Mouse (Mus musculus) forebrain, embryonic 10.5 days (tissue): ENCODE data around the gene Baiap2l1. TPM values are rescaled to one million over a fixed set of nuclear protein-coding genes. Genes with fewer than 3 reads are reported as not detected.

Source experiments
- DNase-seq: peaks from one replicate; pipeline ENCODE4 v3.0.0-alpha.2; 2017; ENCODE audit warnings: low spot score; ENCODE audit errors: extremely low spot score
- H3K27ac ChIP-seq: fragments of 300-500 bp; sonication (generic); 2 replicates; pipeline ENCODE4 v1.5.1; 2016; ENCODE audit warnings: mild to moderate bottlenecking
- H3K27me3 ChIP-seq: fragments of 300-500 bp; sonication (generic); 2 replicates; pipeline ENCODE4 v1.6.1; 2016; ENCODE audit warnings: mild to moderate bottlenecking; ENCODE audit not compliant: poor library complexity, severe bottlenecking
- H3K36me3 ChIP-seq: fragments of 300-500 bp; sonication (generic); replicated peaks from 2 replicates; pipeline ENCODE4 v1.6.1; 2016; ENCODE audit warnings: mild to moderate bottlenecking, moderate library complexity
- H3K4me1 ChIP-seq: fragments of 300-500 bp; sonication (generic); 2 replicates; pipeline ENCODE4 v1.6.1; 2016
- H3K4me3 ChIP-seq: fragments of 300-500 bp; sonication (generic); 2 replicates; pipeline ENCODE4 v1.5.1; 2016; ENCODE audit warnings: mild to moderate bottlenecking, moderate library complexity
- H3K9me3 ChIP-seq: fragments of 300-500 bp; sonication (generic); 2 replicates; pipeline ENCODE4 v1.6.1; 2016; ENCODE audit warnings: mild to moderate bottlenecking, moderate library complexity
- whole genome bisulfite sequencing: fragments of 180-500 bp; shearing (Covaris S2); methylation state at CpG from one replicate; pipeline ENCODE4 v1.1.7; 2016; 5-methylcytosine and 5-hydroxymethylcytosine counted together
- polyA plus RNA-seq: library from polyadenylated mRNA; unstranded; fragments of >200 nt; fragmentation: Nextera tagmentation; extraction: Ambion mirVana; gene quantifications from 2 replicates; pipeline ENCODE4 v1.2.1, GENCODE M21; 2016

The Baiap2l1 gene
- polyA plus RNA-seq, 1 experiment from 2014 or later, result 5.3 TPM

- Histone ChIP-seq H3K27me3 (no peaks in the 10 kb centered on the region), H3K4me3 (peak overlapping the region; percentile 99), H3K27ac (peak overlapping the region; percentile 98), H3K4me1 (peaks cover 63% of the 10 kb centered on the region), H3K36me3 (peaks cover 64% of the 10 kb centered on the region), H3K9me3 (no peaks in the 10 kb centered on the region)
- 14% methylated on average over 2 of the region's 2 CpGs for WGBS
- DNase-seq, result no peak
Observed at GRCm38 (mm10) chr5:144258687-144259086, 99.2 kb downstream of the Baiap2l1 start.

GRCm38 (mm10) chr5:144258131-144258611, 99.7 kb downstream of the Baiap2l1 start:
- Histone ChIP-seq H3K27ac (peak overlapping the region; percentile 98), H3K4me1 (peaks cover 63% of the 10 kb centered on the region), H3K27me3 (no peaks in the 10 kb centered on the region), H3K36me3 (peaks cover 59% of the 10 kb centered on the region), H3K9me3 (no peaks in the 10 kb centered on the region), H3K4me3 (peak overlapping the region; percentile 99)
- DNase-seq, result no peak
- WGBS, result 39% methylated on average over 14 of the region's 14 CpGs

DNA sequence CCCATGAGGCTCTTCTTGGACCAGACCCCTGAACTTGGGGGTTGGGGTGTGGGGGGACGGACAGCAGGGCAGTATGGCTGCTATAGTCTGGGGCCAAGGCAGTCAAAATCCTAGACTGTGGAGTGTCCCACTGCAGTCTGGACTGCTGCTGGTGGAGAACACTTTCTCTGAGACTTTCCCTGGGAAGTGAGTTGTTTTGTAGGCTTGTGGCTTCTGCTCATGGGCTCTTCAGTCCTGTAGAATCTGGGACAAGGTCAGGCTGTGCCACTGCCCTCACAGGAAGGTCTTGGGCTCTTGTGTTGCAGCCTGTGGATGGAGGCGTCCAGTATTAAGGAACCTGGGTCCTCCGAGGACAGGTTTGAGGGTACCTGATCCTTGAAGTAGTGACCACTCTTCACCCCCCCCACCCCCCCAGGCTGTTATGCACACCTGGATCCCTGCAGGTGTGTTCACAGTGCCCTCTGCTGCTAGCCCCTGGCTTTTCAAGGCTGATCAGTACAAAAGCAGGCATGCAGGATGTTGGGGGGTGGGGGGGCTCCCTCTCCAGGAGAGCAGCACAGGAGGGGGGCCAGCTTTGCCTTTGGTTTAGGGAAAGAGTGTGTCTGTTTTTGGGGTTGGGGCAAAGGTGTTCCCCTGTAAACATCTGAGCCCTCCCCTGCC, 100.3 kb downstream of the Baiap2l1 start:
- Histone ChIP-seq H3K27ac (peak overlapping the region; percentile 98), H3K4me3 (peak overlapping the region; percentile 99), H3K27me3 (no peaks in the 10 kb centered on the region), H3K36me3 (peaks cover 54% of the 10 kb centered on the region), H3K4me1 (peaks cover 63% of the 10 kb centered on the region), H3K9me3 (no peaks in the 10 kb centered on the region)
- 78% methylated on average over 3 of the region's 3 CpGs for WGBS
- DNase-seq, result no peak

DNA sequence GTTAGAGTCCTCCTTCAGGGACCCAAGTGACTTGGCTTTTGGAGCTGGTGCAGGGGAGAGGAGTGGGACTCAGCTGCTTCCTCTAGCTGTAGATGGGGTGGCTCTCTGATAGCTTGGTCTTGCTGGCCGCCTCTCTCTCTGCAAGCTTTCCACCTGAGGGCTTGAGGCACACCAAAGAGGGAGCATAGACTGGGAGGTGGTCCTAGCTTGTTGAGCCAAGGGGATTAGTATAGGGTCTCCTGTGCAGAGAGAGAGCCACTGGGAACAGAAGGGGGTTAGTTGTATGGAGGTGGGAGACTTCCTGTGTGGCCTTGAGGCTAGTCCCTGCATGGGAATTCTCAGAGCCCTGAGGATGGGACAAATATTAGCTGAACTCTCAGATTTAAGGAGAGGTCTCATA, 101.0 kb downstream of the Baiap2l1 start:
- H3K4me1 ChIP-seq, result peaks cover 60% of the 10 kb centered on the region
- H3K27me3 ChIP-seq, result no peaks in the 10 kb centered on the region
- peak; percentile 26 for DNase-seq
- H3K36me3 ChIP-seq, result peaks cover 49% of the 10 kb centered on the region
- 48% methylated on average over 1 of the region's 1 CpGs for WGBS
- H3K9me3 ChIP-seq, result no peaks in the 10 kb centered on the region
- peak overlapping the region; percentile 98 for H3K27ac ChIP-seq
- H3K4me3 ChIP-seq, result peak overlapping the region; percentile 99

GRCm38 (mm10) chr5:144256541-144256870, 101.4 kb downstream of the Baiap2l1 start:
- H3K4me3 ChIP-seq, result peak overlapping the region; percentile 99
- no peak for DNase-seq
- H3K9me3 ChIP-seq, result no peaks in the 10 kb centered on the region
- WGBS, result 19% methylated on average over 7 of the region's 7 CpGs
- no peaks in the 10 kb centered on the region for H3K27me3 ChIP-seq
- H3K4me1 ChIP-seq, result peaks cover 56% of the 10 kb centered on the region
- peak overlapping the region; percentile 98 for H3K27ac ChIP-seq
- H3K36me3 ChIP-seq, result peaks cover 46% of the 10 kb centered on the region

- WGBS, result under 1% methylated on average over 40 of the region's 40 CpGs
- Histone ChIP-seq H3K36me3 (peaks cover 39% of the 10 kb centered on the region), H3K27ac (peak overlapping the region; percentile 98), H3K27me3 (no peaks in the 10 kb centered on the region), H3K9me3 (no peaks in the 10 kb centered on the region), H3K4me1 (peaks cover 51% of the 10 kb centered on the region), H3K4me3 (peak overlapping the region; percentile 99)
- DNase-seq, result peak; percentile 72
Observed at GRCm38 (mm10) chr5:144255632-144256540, 102.0 kb downstream of the Baiap2l1 start.

GRCm38 (mm10) chr5:144254811-144255631, 102.9 kb downstream of the Baiap2l1 start:
- peaks cover 8% of the 10 kb centered on the region for H3K9me3 ChIP-seq
- WGBS, result under 1% methylated on average over 71 of the region's 84 CpGs
- peak; percentile 92 for DNase-seq
- H3K27me3 ChIP-seq, result no peaks in the 10 kb centered on the region
- peak overlapping the region; percentile 98 for H3K27ac ChIP-seq
- H3K36me3 ChIP-seq, result peaks cover 31% of the 10 kb centered on the region
- H3K4me3 ChIP-seq, result peak overlapping the region; percentile 99
- peaks cover 45% of the 10 kb centered on the region for H3K4me1 ChIP-seq

GRCm38 (mm10) chr5:144254122-144254810, 103.6 kb downstream of the Baiap2l1 start:
- no peak for DNase-seq
- WGBS, result 60% methylated on average over 16 of the region's 16 CpGs
- Histone ChIP-seq H3K4me3 (peak overlapping the region; percentile 99), H3K9me3 (peaks cover 10% of the 10 kb centered on the region), H3K27ac (peak overlapping the region; percentile 98), H3K4me1 (peaks cover 41% of the 10 kb centered on the region), H3K36me3 (peaks cover 23% of the 10 kb centered on the region), H3K27me3 (no peaks in the 10 kb centered on the region)

- peaks cover 10% of the 10 kb centered on the region for H3K9me3 ChIP-seq
- peaks cover 13% of the 10 kb centered on the region for H3K36me3 ChIP-seq
- H3K27ac ChIP-seq, result no peak overlapping the region
- H3K4me1 ChIP-seq, result peaks cover 30% of the 10 kb centered on the region
- H3K27me3 ChIP-seq, result no peaks in the 10 kb centered on the region
- H3K4me3 ChIP-seq, result no peak overlapping the region
- 82% methylated on average over 4 of the region's 4 CpGs for WGBS
- DNase-seq, result no peak
Observed at GRCm38 (mm10) chr5:144253212-144253611, 104.7 kb downstream of the Baiap2l1 start.

GRCm38 (mm10) chr5:144251876-144252577, 105.9 kb downstream of the Baiap2l1 start:
- Histone ChIP-seq H3K27me3 (no peaks in the 10 kb centered on the region), H3K27ac (no peak overlapping the region), H3K4me1 (peaks cover 19% of the 10 kb centered on the region), H3K9me3 (peaks cover 10% of the 10 kb centered on the region), H3K4me3 (no peak overlapping the region), H3K36me3 (peaks cover under 1% of the 10 kb centered on the region; the same call in 1 of the 2 replicates)
- no peak for DNase-seq
- WGBS, result 89% methylated on average over 13 of the region's 13 CpGs

DNA sequence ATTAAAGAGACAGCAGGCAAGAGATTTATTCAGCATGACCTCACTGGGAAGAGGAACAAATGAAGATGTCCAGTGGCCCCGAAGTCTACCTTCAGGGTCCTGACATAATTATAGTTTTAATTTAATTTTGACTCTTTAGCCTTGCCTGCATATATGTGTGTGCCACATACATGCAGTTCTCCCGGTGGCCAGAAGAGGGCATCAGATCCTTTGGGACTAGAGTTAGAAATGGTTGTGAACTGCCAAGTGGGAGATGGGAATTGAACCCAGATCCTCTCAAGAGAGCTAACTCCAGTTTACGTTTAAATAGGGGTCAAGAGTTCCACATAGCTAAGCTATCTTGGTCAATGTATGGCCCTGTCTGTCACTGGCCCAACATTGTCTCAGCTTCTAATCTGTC, 108.0 kb downstream of the Baiap2l1 start:
- 87% methylated on average over 3 of the region's 3 CpGs for WGBS

More for the DNA sequence above, 108.0 kb downstream of the Baiap2l1 start:
- Histone ChIP-seq H3K27ac (no peak overlapping the region), H3K4me1 (peaks cover 9% of the 10 kb centered on the region), H3K9me3 (peaks cover 10% of the 10 kb centered on the region), H3K27me3 (no peaks in the 10 kb centered on the region), H3K4me3 (no peak overlapping the region), H3K36me3 (no peaks in the 10 kb centered on the region)
- DNase-seq, result no peak
